Mouse (Mus musculus): ENCODE data around the gene Rad51b. TPM values are rescaled to one million over a fixed set of nuclear protein-coding genes. Genes with fewer than 3 reads are reported as not detected.

The Rad51b gene
- polyA plus RNA-seq (2015; fragmentation: Nextera tagmentation; extraction: Ambion mirVana), result 8.3 and 8.7 TPM in 2 replicates

DNA sequence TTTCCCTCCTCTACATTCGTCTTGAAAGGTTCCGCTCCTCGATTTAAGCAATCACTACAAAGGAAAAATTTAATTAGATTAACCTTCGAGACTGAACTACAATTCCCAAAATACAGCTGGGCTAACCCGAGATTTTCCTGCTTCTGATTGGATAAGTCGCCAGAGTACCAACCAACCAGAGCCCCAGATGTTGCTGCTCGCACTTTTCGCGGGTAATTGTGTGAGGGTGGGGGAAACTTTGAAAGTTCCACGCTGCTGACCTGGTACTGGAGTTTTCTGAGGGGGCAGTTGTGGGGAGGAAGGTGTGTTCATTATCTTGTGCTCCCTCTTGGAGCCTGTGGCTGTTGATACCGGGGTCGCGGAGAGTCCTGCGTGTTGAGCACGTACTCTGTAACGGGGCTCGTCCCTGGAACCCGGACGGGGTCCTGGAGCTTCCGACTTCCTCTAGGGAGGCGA is at the start of gene Rad51b:
Gene Rad51b (plus strand): TSS at position 162 of the 456 bp plus-strand sequence.
- peak; percentile 66 for ATAC-seq (ENCODE audit: insufficient read depth, low FRiP score, low read depth)
- Histone ChIP-seq H3K9me3 (no peaks in the 10 kb centered on the region), H3K4me3 (replicated peaks) (peak within 1 kb of the TSS; percentile 62), H3K27ac (peak within 1 kb of the TSS; percentile 75), H3K9ac (peak within 1 kb of the TSS; percentile 42; the same call in 1 of the 2 replicates), H3K4me2 (peak within 1 kb of the TSS; percentile 89), H3K4me1 (peaks cover 9% of the 10 kb centered on the region; the same call in 1 of the 2 replicates), H3K27me3 (replicated peaks) (no peaks in the 10 kb centered on the region), H3K36me3 (no peaks in the 10 kb centered on the region)
- under 1% methylated on average over 21 of the region's 21 CpGs for WGBS

DNA sequence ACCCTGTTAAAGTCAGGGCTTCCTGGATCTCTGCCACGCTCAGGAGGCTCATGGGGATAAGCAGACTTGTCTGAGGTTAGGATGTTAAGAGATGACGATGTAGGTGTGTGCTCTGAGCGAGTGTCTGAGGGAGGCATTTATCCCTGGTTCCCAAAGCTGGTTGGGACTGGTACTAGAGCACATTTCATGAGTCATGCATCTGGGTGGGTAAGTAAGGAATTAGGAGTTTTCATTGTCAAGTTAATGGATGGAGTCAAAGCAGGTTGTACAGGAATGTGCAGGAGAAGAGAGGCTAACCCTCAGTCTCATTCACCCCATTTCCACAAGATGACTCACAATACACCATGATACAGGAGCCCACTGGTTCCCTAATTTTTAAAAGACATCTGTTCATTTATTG is 49.0 kb upstream of the Rad51b start:
- no peak overlapping the region for H3K4me3 ChIP-seq (replicated peaks)
- H3K4me2 ChIP-seq, result no peak overlapping the region
- no peaks in the 10 kb centered on the region for H3K27me3 ChIP-seq (replicated peaks)
- no peaks in the 10 kb centered on the region for H3K9me3 ChIP-seq
- WGBS, result 81% methylated on average over 3 of the region's 3 CpGs
- H3K9ac ChIP-seq, result no peak overlapping the region
- H3K27ac ChIP-seq, result peak overlapping the region; percentile 5; the same call in 1 of the 2 replicates
- H3K36me3 ChIP-seq, result peaks cover 49% of the 10 kb centered on the region
- H3K4me1 ChIP-seq, result no peaks in the 10 kb centered on the region
- no peak for ATAC-seq (ENCODE audit: insufficient read depth, low FRiP score, low read depth)

DNA sequence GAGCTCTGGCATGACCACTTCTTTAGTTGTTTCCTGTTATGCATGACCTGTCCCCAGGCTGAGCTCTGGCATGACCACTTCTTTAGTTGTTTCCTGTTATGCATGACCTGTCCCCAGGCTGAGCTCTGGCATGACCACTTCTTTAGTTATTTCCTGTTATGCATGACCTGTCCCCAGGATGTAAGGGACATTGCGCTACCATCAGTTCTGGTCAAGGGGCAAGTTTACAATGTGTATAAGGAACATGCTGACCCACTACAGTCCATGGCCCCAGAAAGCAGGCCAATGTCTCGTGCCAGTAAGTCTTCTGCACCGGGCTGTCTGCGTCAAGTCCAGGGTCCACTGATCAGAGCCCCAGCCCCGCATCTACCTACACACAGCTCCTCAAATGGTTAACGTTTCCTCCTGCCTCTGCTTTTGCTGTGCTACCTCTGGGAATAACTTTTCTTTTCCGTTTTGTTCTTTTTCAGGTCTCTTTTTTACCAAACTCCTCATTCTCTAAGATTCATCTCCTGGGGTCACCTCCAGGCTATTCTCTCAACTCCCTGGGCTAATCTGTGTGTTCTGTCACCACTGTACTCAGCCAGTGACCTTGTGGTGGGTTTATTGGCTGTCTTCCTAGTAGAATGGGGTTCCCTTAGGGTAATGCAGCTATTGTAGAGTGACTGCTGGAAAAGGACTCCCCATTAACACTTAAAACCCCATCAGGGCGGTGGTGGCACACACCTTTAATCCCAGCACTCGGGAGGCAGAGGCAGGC is 43.6 kb upstream of the Rad51b start:
- 95% methylated on average over 9 of the region's 9 CpGs for WGBS
- H3K27ac ChIP-seq, result no peak overlapping the region
- no peak for ATAC-seq (ENCODE audit: insufficient read depth, low FRiP score, low read depth)
- peaks cover 44% of the 10 kb centered on the region for H3K36me3 ChIP-seq
- no peaks in the 10 kb centered on the region for H3K9me3 ChIP-seq
- no peaks in the 10 kb centered on the region for H3K4me1 ChIP-seq
- no peak overlapping the region for H3K4me3 ChIP-seq (replicated peaks)
- H3K27me3 ChIP-seq (replicated peaks), result no peaks in the 10 kb centered on the region
- no peak overlapping the region for H3K4me2 ChIP-seq
- no peak overlapping the region for H3K9ac ChIP-seq

DNA sequence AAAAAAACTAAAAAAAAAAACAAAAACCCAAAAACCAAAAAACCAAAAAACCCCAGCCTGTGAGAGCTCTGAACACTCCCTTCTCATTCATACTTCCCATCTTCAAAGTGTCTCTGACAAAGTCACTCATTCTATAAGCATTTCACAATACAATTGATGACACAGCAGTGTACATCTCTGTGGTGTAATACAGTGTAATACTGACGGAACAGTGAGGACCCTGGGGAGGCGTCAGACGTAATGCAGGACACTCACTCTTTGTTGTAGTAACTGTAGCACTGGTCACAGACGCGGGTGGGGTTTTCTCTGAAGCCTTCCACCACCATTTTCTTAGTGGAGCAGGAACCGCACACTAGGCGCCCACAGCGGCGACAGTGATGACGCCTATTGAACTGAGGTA is 42.1 kb upstream of the Rad51b start:
- Histone ChIP-seq H3K9ac (no peak overlapping the region), H3K4me3 (replicated peaks) (no peak overlapping the region), H3K9me3 (no peaks in the 10 kb centered on the region), H3K27me3 (replicated peaks) (no peaks in the 10 kb centered on the region), H3K36me3 (peaks cover 42% of the 10 kb centered on the region), H3K27ac (no peak overlapping the region), H3K4me2 (no peak overlapping the region), H3K4me1 (no peaks in the 10 kb centered on the region)
- 93% methylated on average over 10 of the region's 10 CpGs for WGBS
- ATAC-seq (ENCODE audit: insufficient read depth, low FRiP score, low read depth), result no peak

DNA sequence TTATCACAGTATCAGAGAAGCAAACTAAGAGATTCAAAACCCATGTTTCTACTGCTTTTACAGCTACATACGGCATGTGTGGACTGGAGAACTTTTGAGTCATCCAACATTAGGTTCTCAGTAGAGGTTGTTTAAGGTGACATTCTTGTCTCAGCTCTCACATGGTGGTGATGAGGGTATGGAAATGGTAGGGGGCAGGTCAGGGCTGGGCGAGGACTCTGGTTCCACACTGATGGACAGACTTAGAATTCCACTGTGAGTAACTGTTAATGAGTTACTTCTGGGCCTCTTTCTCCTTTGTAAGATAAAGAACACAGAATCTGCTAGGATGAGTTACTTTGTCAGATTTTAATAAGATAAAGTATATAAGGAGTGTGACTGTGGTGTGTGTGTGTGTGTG is 36.9 kb upstream of the Rad51b start:
- Histone ChIP-seq H3K9ac (no peak overlapping the region), H3K4me2 (no peak overlapping the region), H3K27me3 (replicated peaks) (no peaks in the 10 kb centered on the region), H3K9me3 (no peaks in the 10 kb centered on the region), H3K4me3 (replicated peaks) (no peak overlapping the region), H3K4me1 (no peaks in the 10 kb centered on the region), H3K36me3 (peaks cover 33% of the 10 kb centered on the region), H3K27ac (no peak overlapping the region)
- WGBS, result 81% methylated on average over 2 of the region's 2 CpGs
- no peak for ATAC-seq (ENCODE audit: insufficient read depth, low FRiP score, low read depth)

DNA sequence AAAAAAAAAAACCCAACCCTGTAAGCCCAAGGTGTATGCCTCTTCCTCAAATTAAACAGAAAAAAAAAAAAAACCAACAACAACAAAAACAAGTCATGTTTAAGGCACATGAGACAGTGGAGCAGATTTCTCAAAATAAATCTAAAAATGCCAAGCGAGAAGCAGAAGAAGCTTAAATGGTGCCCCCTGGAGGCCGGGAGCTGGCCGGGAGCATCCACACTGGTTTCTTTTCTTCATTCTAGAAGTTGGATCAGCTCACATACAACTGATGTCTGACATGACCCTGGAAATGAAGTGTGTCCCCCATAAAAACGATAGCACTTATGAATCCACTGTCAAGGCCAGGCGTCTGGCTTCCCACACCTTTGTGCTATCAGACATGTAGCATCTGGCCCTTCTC is 36.0 kb upstream of the Rad51b start:
- Histone ChIP-seq H3K36me3 (peaks cover 36% of the 10 kb centered on the region), H3K27me3 (replicated peaks) (no peaks in the 10 kb centered on the region)
- no peak for ATAC-seq (ENCODE audit: insufficient read depth, low FRiP score, low read depth)

DNA sequence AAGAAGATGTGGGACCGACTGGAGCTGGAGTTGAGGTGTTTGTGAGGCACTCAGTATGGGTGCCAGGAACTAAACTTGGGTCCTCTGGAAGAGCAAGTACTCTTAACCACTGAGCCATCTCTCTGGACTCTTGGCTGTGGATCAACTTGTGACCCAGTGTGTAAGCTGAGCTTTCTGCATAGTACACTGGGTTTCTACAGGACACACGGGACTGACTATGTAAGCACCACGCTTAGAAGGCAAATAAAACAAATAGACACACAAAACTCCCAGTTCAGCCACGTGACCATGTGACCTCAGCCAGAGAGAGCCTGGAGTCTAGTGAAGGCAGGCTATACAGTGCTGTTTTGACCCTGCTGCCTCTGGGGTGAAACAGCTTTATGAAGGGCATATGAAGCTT is 24.5 kb upstream of the Rad51b start:
- Histone ChIP-seq H3K4me3 (replicated peaks) (no peak overlapping the region), H3K27me3 (replicated peaks) (no peaks in the 10 kb centered on the region), H3K9ac (no peak overlapping the region), H3K27ac (no peak overlapping the region), H3K36me3 (peaks cover 34% of the 10 kb centered on the region), H3K4me1 (no peaks in the 10 kb centered on the region), H3K9me3 (no peaks in the 10 kb centered on the region), H3K4me2 (no peak overlapping the region)
- 84% methylated on average over 4 of the region's 4 CpGs for WGBS
- no peak for ATAC-seq (ENCODE audit: insufficient read depth, low FRiP score, low read depth)

More for the DNA sequence above, 36.0 kb upstream of the Rad51b start:
- no peak overlapping the region for H3K4me3 ChIP-seq (replicated peaks)
- no peak overlapping the region for H3K9ac ChIP-seq
- H3K4me1 ChIP-seq, result no peaks in the 10 kb centered on the region
- no peaks in the 10 kb centered on the region for H3K9me3 ChIP-seq
- H3K27ac ChIP-seq, result no peak overlapping the region
- H3K4me2 ChIP-seq, result no peak overlapping the region
- WGBS, result 53% methylated on average over 5 of the region's 5 CpGs

DNA sequence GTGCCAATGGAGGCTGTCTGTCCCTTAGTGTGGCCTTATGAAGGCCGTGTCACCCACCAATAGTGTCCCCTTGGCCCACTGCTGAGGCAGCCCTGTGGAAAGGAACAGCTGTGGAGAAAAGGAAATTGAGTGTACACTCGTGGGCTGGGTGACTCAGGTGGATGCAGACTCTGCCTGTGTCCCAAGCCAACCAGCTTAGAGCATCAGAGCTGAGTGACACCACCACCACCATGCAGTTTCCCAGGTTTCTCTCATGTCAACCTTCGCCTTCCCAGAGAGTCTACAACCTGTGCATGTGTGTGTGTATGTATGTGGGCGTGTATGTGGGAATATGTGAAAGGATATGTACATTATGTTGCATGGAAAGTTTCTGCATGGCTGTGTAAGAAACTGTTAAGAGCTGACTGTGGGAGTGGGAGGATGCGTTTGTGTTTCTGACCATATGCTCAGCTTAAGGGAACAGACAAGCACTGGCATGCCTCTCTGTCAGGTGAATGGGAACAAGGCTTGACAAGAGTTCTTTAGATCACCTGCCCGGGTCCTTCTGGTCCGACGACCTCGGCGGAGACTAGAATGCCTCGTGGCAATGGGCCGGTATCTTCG is 17.5 kb upstream of the Rad51b start:
- peaks cover 45% of the 10 kb centered on the region for H3K36me3 ChIP-seq
- 85% methylated on average over 13 of the region's 13 CpGs for WGBS
- H3K9me3 ChIP-seq, result no peaks in the 10 kb centered on the region

DNA sequence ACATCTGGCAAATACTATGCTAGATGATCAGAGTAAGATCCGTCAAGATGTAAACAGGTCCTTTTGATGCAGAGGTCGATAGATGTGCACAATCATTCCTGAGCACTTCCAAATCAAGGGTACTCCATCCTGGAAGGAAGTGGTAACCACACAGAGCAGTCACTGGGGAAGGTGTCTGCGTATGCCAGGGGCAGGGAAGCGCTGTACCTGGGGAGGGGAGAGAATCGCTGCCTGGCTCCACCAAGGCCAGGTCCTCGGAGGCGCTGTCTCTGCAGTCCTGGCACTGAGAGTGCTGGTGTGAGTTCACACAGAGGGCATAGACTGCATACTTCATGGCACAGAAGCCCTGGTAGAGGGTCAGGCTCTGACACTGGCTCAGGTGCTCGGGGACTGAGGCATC is 14.5 kb upstream of the Rad51b start:
- H3K9me3 ChIP-seq, result no peaks in the 10 kb centered on the region
- 87% methylated on average over 8 of the region's 8 CpGs for WGBS
- H3K4me1 ChIP-seq, result no peaks in the 10 kb centered on the region
- H3K9ac ChIP-seq, result no peak overlapping the region
- H3K4me3 ChIP-seq (replicated peaks), result no peak overlapping the region
- ATAC-seq (ENCODE audit: insufficient read depth, low FRiP score, low read depth), result no peak
- peaks cover 58% of the 10 kb centered on the region for H3K36me3 ChIP-seq
- no peaks in the 10 kb centered on the region for H3K27me3 ChIP-seq (replicated peaks)
- H3K4me2 ChIP-seq, result no peak overlapping the region
- no peak overlapping the region for H3K27ac ChIP-seq

More for the DNA sequence above, 17.5 kb upstream of the Rad51b start:
- Histone ChIP-seq H3K9ac (no peak overlapping the region), H3K4me3 (replicated peaks) (no peak overlapping the region), H3K4me2 (no peak overlapping the region), H3K4me1 (no peaks in the 10 kb centered on the region), H3K27ac (no peak overlapping the region), H3K27me3 (replicated peaks) (no peaks in the 10 kb centered on the region)
- ATAC-seq (ENCODE audit: insufficient read depth, low FRiP score, low read depth), result no peak

DNA sequence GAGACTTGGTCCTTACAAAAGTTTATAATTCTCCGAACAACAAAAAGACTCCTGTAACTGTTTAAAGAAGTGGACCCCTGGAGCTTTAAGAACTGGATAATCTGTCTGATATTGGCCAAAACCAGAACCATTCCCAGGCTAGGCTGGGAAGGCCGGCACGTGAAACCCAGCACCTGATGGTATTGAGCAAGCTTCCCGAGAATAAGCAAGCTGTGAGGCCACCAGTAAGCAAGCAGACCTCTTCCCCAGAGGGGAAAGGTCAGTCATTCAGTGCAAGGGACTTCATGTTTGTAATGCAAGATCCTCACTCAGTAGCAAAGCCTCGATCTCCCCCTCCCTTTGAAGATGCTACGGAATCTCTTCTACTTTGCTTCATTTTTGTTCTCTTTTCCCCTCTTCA is 4.2 kb upstream of the Rad51b start:
- H3K27me3 ChIP-seq (replicated peaks), result no peaks in the 10 kb centered on the region
- 0 out of 2 replicates have a peak, but pooled peaks cover 6% of the 10 kb centered on the region for H3K4me1 ChIP-seq
- no peak overlapping the region for H3K9ac ChIP-seq
- WGBS, result 70% methylated on average over 6 of the region's 6 CpGs
- no peak overlapping the region for H3K4me2 ChIP-seq
- H3K4me3 ChIP-seq (replicated peaks), result no peak overlapping the region
- H3K36me3 ChIP-seq, result peaks cover 6% of the 10 kb centered on the region; the same call in 1 of the 2 replicates
- H3K9me3 ChIP-seq, result no peaks in the 10 kb centered on the region
- ATAC-seq (ENCODE audit: insufficient read depth, low FRiP score, low read depth), result no peak
- H3K27ac ChIP-seq, result no peak overlapping the region

DNA sequence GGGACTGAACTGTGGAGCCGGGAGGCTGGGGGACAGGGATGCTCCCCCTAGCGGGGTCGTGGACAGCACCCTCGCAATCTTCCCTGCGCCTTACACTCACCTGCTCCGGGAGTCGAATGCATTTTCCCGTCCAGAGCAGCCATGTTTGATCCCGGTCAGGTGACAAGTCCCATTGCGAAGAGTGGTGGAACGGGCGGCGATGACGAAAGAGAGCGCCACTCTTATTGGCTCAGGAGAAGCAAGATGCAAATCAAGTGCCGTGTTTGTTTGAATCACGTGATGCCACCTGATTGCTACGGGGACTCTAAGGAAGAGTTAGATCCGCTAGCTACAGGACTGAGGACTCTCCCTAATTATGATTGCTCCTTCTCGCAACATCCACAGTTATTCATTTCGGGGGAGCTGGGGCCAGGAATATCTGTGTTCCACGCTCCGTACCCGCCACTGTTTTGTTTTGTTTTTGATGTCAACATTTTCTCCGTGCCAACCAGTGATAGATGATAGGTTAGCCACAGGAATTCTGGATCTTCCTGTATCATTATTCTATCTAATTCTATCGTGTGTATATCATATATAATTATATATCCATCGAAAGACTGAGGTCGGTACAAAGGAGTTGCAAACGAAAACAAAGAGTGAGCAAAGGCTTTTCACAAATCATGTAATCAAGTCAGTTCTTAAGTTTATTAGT is 811 bp upstream of the Rad51b start, which contains the start of gene Zfyve26:
Gene Zfyve26 (minus strand): TSS at position 179 of the 691 bp plus-strand sequence.
- Histone ChIP-seq H3K27ac (peak within 1 kb of the TSS; percentile 75), H3K9ac (peak within 1 kb of the TSS; percentile 40; the same call in 1 of the 2 replicates), H3K4me3 (replicated peaks) (peak within 1 kb of the TSS; percentile 62), H3K27me3 (replicated peaks) (no peaks in the 10 kb centered on the region), H3K4me1 (peaks cover 9% of the 10 kb centered on the region; the same call in 1 of the 2 replicates), H3K9me3 (no peaks in the 10 kb centered on the region), H3K4me2 (peak within 1 kb of the TSS; percentile 89), H3K36me3 (no peaks in the 10 kb centered on the region)
- peak; percentile 95 for ATAC-seq (ENCODE audit: insufficient read depth, low FRiP score, low read depth)
- under 1% methylated on average over 29 of the region's 29 CpGs for WGBS

Measured in stomach, embryonic 15.5 days (tissue).